Mouse (Mus musculus) kidney, postnatal 25 days (tissue): ENCODE measurements around the gene Hemk1.

ENCODE experiments used
- DNase-seq, 2 experiments: peaks; one replicate each; pipeline ENCODE4 v3.0.0; 2021; ENCODE audit warnings: mixed read lengths in 2 of 2

The Hemk1 gene

GRCm38 (mm10) chr9:107338172-107338883 is at the start of gene Hemk1:
Gene Hemk1, minus strand, starts transcription at chr9:107338350.
- peak; percentile 82 to 91 for DNase-seq

GRCm38 (mm10) chr9:107387708-107388107 is 49.6 kb upstream of the Hemk1 start:
- DNase-seq, result no peak

- peak in 1 of 2 experiments; percentile 72 for DNase-seq
Measured at GRCm38 (mm10) chr9:107386722-107387121, 48.6 kb upstream of the Hemk1 start.

- no peak for DNase-seq
Measured at GRCm38 (mm10) chr9:107384396-107384795, 46.2 kb upstream of the Hemk1 start.

GRCm38 (mm10) chr9:107381723-107382122 is 43.6 kb upstream of the Hemk1 start:
- DNase-seq, result peak in 1 of 2 experiments; percentile 38

- peak in 1 of 2 experiments; percentile 9 for DNase-seq
Measured at GRCm38 (mm10) chr9:107377961-107378512, 39.9 kb upstream of the Hemk1 start.

- no peak for DNase-seq
Measured at GRCm38 (mm10) chr9:107375451-107375850, 37.3 kb upstream of the Hemk1 start.

GRCm38 (mm10) chr9:107374623-107375022 is 36.5 kb upstream of the Hemk1 start:
- peak; percentile 38 to 49 for DNase-seq

- DNase-seq, result no peak
Measured at GRCm38 (mm10) chr9:107372441-107372840, 34.3 kb upstream of the Hemk1 start.

- DNase-seq, result no peak
Measured at GRCm38 (mm10) chr9:107370106-107370463, 31.9 kb upstream of the Hemk1 start.

GRCm38 (mm10) chr9:107369270-107370105 is 31.3 kb upstream of the Hemk1 start:
- no peak for DNase-seq

- no peak for DNase-seq
Measured at GRCm38 (mm10) chr9:107368302-107368701, 30.2 kb upstream of the Hemk1 start.

GRCm38 (mm10) chr9:107366644-107367043 is 28.5 kb upstream of the Hemk1 start:
- DNase-seq, result peak; percentile 54 to 76

- no peak for DNase-seq
Measured at GRCm38 (mm10) chr9:107360989-107361388, 22.8 kb upstream of the Hemk1 start.

- DNase-seq, result peak; percentile 65 to 82
Measured at GRCm38 (mm10) chr9:107357651-107358050, 19.5 kb upstream of the Hemk1 start.

- DNase-seq, result peak; percentile 74 to 82
Measured at GRCm38 (mm10) chr9:107355870-107356765, 18.0 kb upstream of the Hemk1 start.

- DNase-seq, result no peak
Measured at GRCm38 (mm10) chr9:107354826-107355225, 16.7 kb upstream of the Hemk1 start.

GRCm38 (mm10) chr9:107349321-107349720 is 11.2 kb upstream of the Hemk1 start:
- no peak for DNase-seq

GRCm38 (mm10) chr9:107347586-107348183 is 9.5 kb upstream of the Hemk1 start:
- DNase-seq, result no peak

GRCm38 (mm10) chr9:107346081-107346480 is 7.9 kb upstream of the Hemk1 start:
- DNase-seq, result no peak

- peak in 1 of 2 experiments; percentile 57 for DNase-seq
Measured at GRCm38 (mm10) chr9:107344027-107344426, 5.9 kb upstream of the Hemk1 start.
